Mouse (Mus musculus): ENCODE data around the gene Lrmp. TPM values are rescaled to one million over a fixed set of nuclear protein-coding genes. Genes with fewer than 3 reads are reported as not detected.

The Lrmp gene
- polyA plus RNA-seq, 1 experiment from 2014 or later = 12.7 TPM

- WGBS (ENCODE audit: insufficient replicate concordance) = 52% methylated on average over 11 of the region's 11 CpGs
- no peak for ATAC-seq (ENCODE audit: low read depth)
- H3K9me3 ChIP-seq (replicated peaks) = no peaks in the 10 kb centered on the region
- H3K27me3 ChIP-seq = no peaks in the 10 kb centered on the region
- H3K4me3 ChIP-seq (replicated peaks) = no peak overlapping the region
- DNase-seq = no peak
- H3K36me3 ChIP-seq = no peaks in the 10 kb centered on the region
- peaks cover 14% of the 10 kb centered on the region for H3K4me1 ChIP-seq (replicated peaks)
- H3K4me2 ChIP-seq = no peak overlapping the region
- H3K9ac ChIP-seq = no peak overlapping the region
- H3K27ac ChIP-seq = no peak overlapping the region
Observed at GRCm38 (mm10) chr6:145139776-145140475, 24.5 kb downstream of the Lrmp start.

GRCm38 (mm10) chr6:145140706-145141105, 25.3 kb downstream of the Lrmp start:
- no peaks in the 10 kb centered on the region for H3K27me3 ChIP-seq
- no peaks in the 10 kb centered on the region for H3K36me3 ChIP-seq
- H3K27ac ChIP-seq = no peak overlapping the region
- no peak for ATAC-seq (ENCODE audit: low read depth)
- H3K9me3 ChIP-seq (replicated peaks) = no peaks in the 10 kb centered on the region
- no peak overlapping the region for H3K4me2 ChIP-seq
- no peak overlapping the region for H3K9ac ChIP-seq
- no peak for DNase-seq
- H3K4me3 ChIP-seq (replicated peaks) = no peak overlapping the region
- WGBS (ENCODE audit: insufficient replicate concordance) = 63% methylated on average over 11 of the region's 11 CpGs
- H3K4me1 ChIP-seq (replicated peaks) = peaks cover 14% of the 10 kb centered on the region

GRCm38 (mm10) chr6:145141827-145142226, 26.4 kb downstream of the Lrmp start:
- H3K9me3 ChIP-seq (replicated peaks) = no peaks in the 10 kb centered on the region
- H3K36me3 ChIP-seq = no peaks in the 10 kb centered on the region
- H3K9ac ChIP-seq = no peak overlapping the region
- DNase-seq = no peak
- H3K4me1 ChIP-seq (replicated peaks) = peaks cover 14% of the 10 kb centered on the region
- H3K27me3 ChIP-seq = no peaks in the 10 kb centered on the region
- H3K27ac ChIP-seq = no peak overlapping the region
- H3K4me3 ChIP-seq (replicated peaks) = no peak overlapping the region
- no peak for ATAC-seq (ENCODE audit: low read depth)
- H3K4me2 ChIP-seq = no peak overlapping the region
- WGBS (ENCODE audit: insufficient replicate concordance) = 82% methylated on average over 12 of the region's 12 CpGs

- H3K4me1 ChIP-seq (replicated peaks) = peaks cover 20% of the 10 kb centered on the region
- DNase-seq = no peak
- H3K9ac ChIP-seq = no peak overlapping the region
- H3K27me3 ChIP-seq = no peaks in the 10 kb centered on the region
- H3K4me3 ChIP-seq (replicated peaks) = no peak overlapping the region
- no peak for ATAC-seq (ENCODE audit: low read depth)
- no peaks in the 10 kb centered on the region for H3K9me3 ChIP-seq (replicated peaks)
- WGBS (ENCODE audit: insufficient replicate concordance) = 59% methylated on average over 7 of the region's 7 CpGs
- H3K36me3 ChIP-seq = no peaks in the 10 kb centered on the region
- H3K27ac ChIP-seq = no peak overlapping the region
- H3K4me2 ChIP-seq = no peak overlapping the region
Observed at GRCm38 (mm10) chr6:145145173-145145572, 29.7 kb downstream of the Lrmp start.

GRCm38 (mm10) chr6:145147716-145148115, 32.3 kb downstream of the Lrmp start:
- WGBS (ENCODE audit: insufficient replicate concordance) = 81% methylated on average over 16 of the region's 16 CpGs
- no peak overlapping the region for H3K9ac ChIP-seq
- H3K27me3 ChIP-seq = no peaks in the 10 kb centered on the region
- no peaks in the 10 kb centered on the region for H3K9me3 ChIP-seq (replicated peaks)
- no peak for ATAC-seq (ENCODE audit: low read depth)
- no peak overlapping the region for H3K4me2 ChIP-seq
- peaks cover 6% of the 10 kb centered on the region for H3K4me1 ChIP-seq (replicated peaks)
- DNase-seq = no peak
- no peak overlapping the region for H3K27ac ChIP-seq
- H3K4me3 ChIP-seq (replicated peaks) = no peak overlapping the region
- H3K36me3 ChIP-seq = no peaks in the 10 kb centered on the region

- DNase-seq (peak; percentile 11), ATAC-seq (ENCODE audit: low read depth) (peak; percentile 66)
- no peak overlapping the region for H3K27ac ChIP-seq
- H3K4me1 ChIP-seq (replicated peaks) = peaks cover 6% of the 10 kb centered on the region
- H3K36me3 ChIP-seq = no peaks in the 10 kb centered on the region
- no peaks in the 10 kb centered on the region for H3K9me3 ChIP-seq (replicated peaks)
- WGBS (ENCODE audit: insufficient replicate concordance) = 23% methylated on average over 9 of the region's 9 CpGs
- no peak overlapping the region for H3K4me3 ChIP-seq (replicated peaks)
- H3K4me2 ChIP-seq = no peak overlapping the region
- no peak overlapping the region for H3K9ac ChIP-seq
- H3K27me3 ChIP-seq = no peaks in the 10 kb centered on the region
Observed at GRCm38 (mm10) chr6:145149054-145149453, 33.6 kb downstream of the Lrmp start.

- 64% methylated on average over 4 of the region's 4 CpGs for WGBS (ENCODE audit: insufficient replicate concordance)
- H3K9ac ChIP-seq = no peak overlapping the region
- H3K9me3 ChIP-seq (replicated peaks) = no peaks in the 10 kb centered on the region
- H3K4me1 ChIP-seq (replicated peaks) = no peaks in the 10 kb centered on the region
- no peaks in the 10 kb centered on the region for H3K27me3 ChIP-seq
- H3K4me2 ChIP-seq = no peak overlapping the region
- no peak for DNase-seq
- H3K36me3 ChIP-seq = no peaks in the 10 kb centered on the region
- no peak overlapping the region for H3K27ac ChIP-seq
- ATAC-seq (ENCODE audit: low read depth) = no peak
- no peak overlapping the region for H3K4me3 ChIP-seq (replicated peaks)
Observed at GRCm38 (mm10) chr6:145158619-145159018, 43.2 kb downstream of the Lrmp start.

- no peak for ATAC-seq (ENCODE audit: low read depth)
- DNase-seq = no peak
- H3K4me3 ChIP-seq (replicated peaks) = no peak overlapping the region
- no peaks in the 10 kb centered on the region for H3K9me3 ChIP-seq (replicated peaks)
- H3K4me1 ChIP-seq (replicated peaks) = no peaks in the 10 kb centered on the region
- H3K27me3 ChIP-seq = no peaks in the 10 kb centered on the region
- WGBS (ENCODE audit: insufficient replicate concordance) = 71% methylated on average over 5 of the region's 5 CpGs
- H3K9ac ChIP-seq = no peak overlapping the region
- H3K4me2 ChIP-seq = no peak overlapping the region
- no peak overlapping the region for H3K27ac ChIP-seq
- H3K36me3 ChIP-seq = peaks cover 5% of the 10 kb centered on the region; the same call in 1 of the 2 replicates
Observed at GRCm38 (mm10) chr6:145160581-145160980, 45.1 kb downstream of the Lrmp start.

GRCm38 (mm10) chr6:145171892-145172606, 56.6 kb downstream of the Lrmp start:
- H3K4me3 ChIP-seq (replicated peaks) = no peak overlapping the region
- WGBS (ENCODE audit: insufficient replicate concordance) = 76% methylated on average over 14 of the region's 14 CpGs
- H3K4me2 ChIP-seq = no peak overlapping the region
- no peak for ATAC-seq (ENCODE audit: low read depth)
- peaks cover 12% of the 10 kb centered on the region for H3K4me1 ChIP-seq (replicated peaks)
- no peak for DNase-seq
- no peak overlapping the region for H3K27ac ChIP-seq
- no peaks in the 10 kb centered on the region for H3K27me3 ChIP-seq
- H3K9me3 ChIP-seq (replicated peaks) = no peaks in the 10 kb centered on the region
- H3K9ac ChIP-seq = no peak overlapping the region
- H3K36me3 ChIP-seq = no peaks in the 10 kb centered on the region

GRCm38 (mm10) chr6:145173781-145174191, 58.3 kb downstream of the Lrmp start:
- H3K4me2 ChIP-seq = no peak overlapping the region
- H3K4me3 ChIP-seq (replicated peaks) = no peak overlapping the region
- no peaks in the 10 kb centered on the region for H3K36me3 ChIP-seq
- H3K27me3 ChIP-seq = no peaks in the 10 kb centered on the region
- no peaks in the 10 kb centered on the region for H3K9me3 ChIP-seq (replicated peaks)
- WGBS (ENCODE audit: insufficient replicate concordance) = 54% methylated on average over 11 of the region's 11 CpGs
- H3K4me1 ChIP-seq (replicated peaks) = peaks cover 12% of the 10 kb centered on the region
- no peak overlapping the region for H3K27ac ChIP-seq
- DNase-seq = no peak
- ATAC-seq (ENCODE audit: low read depth) = peak; percentile 49; the same call in 1 of the 2 replicates
- H3K9ac ChIP-seq = no peak overlapping the region

GRCm38 (mm10) chr6:145175571-145175981, 60.1 kb downstream of the Lrmp start:
- ATAC-seq (ENCODE audit: low read depth) (peak; percentile 53; the same call in 1 of the 2 replicates), DNase-seq (no peak)
- no peak overlapping the region for H3K4me3 ChIP-seq (replicated peaks)
- H3K27ac ChIP-seq = no peak overlapping the region
- no peak overlapping the region for H3K9ac ChIP-seq
- no peaks in the 10 kb centered on the region for H3K9me3 ChIP-seq (replicated peaks)
- H3K27me3 ChIP-seq = no peaks in the 10 kb centered on the region
- no peak overlapping the region for H3K4me2 ChIP-seq
- H3K4me1 ChIP-seq (replicated peaks) = peaks cover 12% of the 10 kb centered on the region
- WGBS (ENCODE audit: insufficient replicate concordance) = 51% methylated on average over 9 of the region's 9 CpGs
- H3K36me3 ChIP-seq = no peaks in the 10 kb centered on the region

- Histone ChIP-seq H3K4me1 (replicated peaks) (peaks cover 12% of the 10 kb centered on the region), H3K4me3 (replicated peaks) (no peak overlapping the region), H3K27me3 (no peaks in the 10 kb centered on the region), H3K4me2 (no peak overlapping the region), H3K36me3 (no peaks in the 10 kb centered on the region), H3K27ac (no peak overlapping the region), H3K9ac (no peak overlapping the region), H3K9me3 (replicated peaks) (no peaks in the 10 kb centered on the region)
- ATAC-seq (ENCODE audit: low read depth) = no peak
- no peak for DNase-seq
- 72% methylated on average over 10 of the region's 10 CpGs for WGBS (ENCODE audit: insufficient replicate concordance)
Observed at GRCm38 (mm10) chr6:145176474-145176873, 61.0 kb downstream of the Lrmp start.
